Mouse (Mus musculus): ENCODE measurements around the gene Tars.

DNA sequence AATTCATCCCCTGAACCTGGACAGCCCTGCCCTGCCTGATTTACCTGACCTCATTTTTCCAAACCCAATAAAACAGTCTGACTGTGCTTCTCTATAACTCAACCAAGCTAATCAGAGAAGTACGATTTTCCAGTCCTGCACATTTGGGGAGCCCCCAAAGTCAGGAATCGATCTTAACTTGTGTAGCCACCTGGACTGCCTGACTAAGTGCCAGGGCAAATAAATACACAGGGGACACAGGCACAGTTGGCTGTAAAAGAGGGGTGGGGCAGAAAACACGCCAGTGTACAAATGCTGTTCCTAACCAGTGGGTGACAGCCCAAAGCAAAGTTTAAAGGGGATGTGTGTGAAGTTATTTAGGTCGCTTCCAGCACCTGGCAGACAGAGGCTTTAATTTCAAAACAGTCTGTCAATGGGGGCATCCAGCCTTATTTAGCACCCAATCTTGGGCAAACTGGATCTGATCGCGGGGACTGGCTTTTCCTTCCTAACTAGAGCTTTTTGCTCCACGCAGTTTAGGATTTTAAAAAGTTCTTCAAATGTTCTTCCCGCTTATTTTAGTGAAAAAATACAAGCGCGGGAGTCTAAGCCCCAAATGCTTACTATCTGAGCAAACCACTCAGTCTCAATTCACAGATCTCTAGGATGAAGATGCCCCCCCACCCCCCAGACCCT is 652 bp downstream of the Tars start:
- TF ChIP-seq EP300 (IDR thresholded peaks at IDR 0.05; ENCODE audit: low read depth) (no peak), CTCF (IDR thresholded peaks at IDR 0.05; ENCODE audit: low read depth) (no peak)
